Mouse (Mus musculus) hindbrain, embryonic 15.5 days (tissue): ENCODE measurements around the gene Ing5. TPM values are rescaled to one million over a fixed set of nuclear protein-coding genes. Genes with fewer than 3 reads are reported as not detected.
A peak's percentile ranks its signal among the peaks of the same experiment; 100 is the strongest.

ENCODE experiments used
- ATAC-seq: fragments of 200-750 bp; cut with Nextera tagmentation; 2 replicates; pipeline ENCODE4 v1.8.0; 2017; ENCODE audit warnings: low read depth, moderate number of reproducible peaks, moderate TSS enrichment; ENCODE audit not compliant: low FRiP score
- H3K27ac ChIP-seq: fragments of 300-500 bp; sonication (generic); replicated peaks from 2 replicates; pipeline ENCODE4 v1.5.1; 2015; ENCODE audit warnings: mild to moderate bottlenecking, inconsistent platforms
- H3K27me3 ChIP-seq: fragments of 300-500 bp; sonication (generic); 2 replicates; pipeline ENCODE4 v1.6.1; 2015; ENCODE audit warnings: control low read depth, inconsistent platforms
- H3K36me3 ChIP-seq: fragments of 300-500 bp; sonication (generic); 2 replicates; pipeline ENCODE4 v1.6.1; 2015; ENCODE audit warnings: control low read depth, inconsistent platforms
- H3K4me1 ChIP-seq: fragments of 300-500 bp; sonication (generic); replicated peaks from 2 replicates; pipeline ENCODE4 v1.6.1; 2015; ENCODE audit warnings: control low read depth, inconsistent platforms
- H3K4me2 ChIP-seq: fragments of 300-500 bp; sonication (generic); 2 replicates; pipeline ENCODE4 v1.6.1; 2015; ENCODE audit warnings: moderate library complexity, mild to moderate bottlenecking, inconsistent platforms
- H3K4me3 ChIP-seq: fragments of 300-500 bp; sonication (generic); 2 replicates; pipeline ENCODE4 v1.5.1; 2015; ENCODE audit warnings: mild to moderate bottlenecking, inconsistent platforms
- H3K9ac ChIP-seq: fragments of 300-500 bp; sonication (generic); 2 replicates; pipeline ENCODE4 v1.6.1; 2015; ENCODE audit warnings: inconsistent platforms
- H3K9me3 ChIP-seq: fragments of 300-500 bp; sonication (generic); 2 replicates; pipeline ENCODE4 v1.6.1; 2016; ENCODE audit warnings: control low read depth, inconsistent platforms
- WGBS: fragments of 180-500 bp; shearing (Covaris S2); methylation state at CpG from one replicate; pipeline ENCODE4 v1.1.7; 2015; 5-methylcytosine and 5-hydroxymethylcytosine counted together
- polyA plus RNA-seq: library from polyadenylated mRNA; unstranded; fragments of >200 nt; fragmentation: Nextera tagmentation; extraction: Ambion mirVana; gene quantifications from 2 replicates; pipeline ENCODE4 v1.2.1, GENCODE M21; 2015

Ing5 gene
- polyA plus RNA-seq, 1 experiment from 2014 or later, result 9.8 TPM

- H3K9me3 ChIP-seq, result no peaks in the 10 kb centered on the region
- H3K4me2 ChIP-seq, result no peak overlapping the region
- no peak overlapping the region for H3K4me3 ChIP-seq
- no peaks in the 10 kb centered on the region for H3K4me1 ChIP-seq
- 87% methylated on average over 2 of the region's 2 CpGs for WGBS
- no peaks in the 10 kb centered on the region for H3K27me3 ChIP-seq
- ATAC-seq, result no peak
- no peak overlapping the region for H3K27ac ChIP-seq
- H3K9ac ChIP-seq, result no peak overlapping the region
- H3K36me3 ChIP-seq, result peaks cover 84% of the 10 kb centered on the region
Observed at GRCm38 (mm10) chr1:93786912-93787311, 16.9 kb upstream of the Ing5 start.

GRCm38 (mm10) chr1:93794526-93794925 is 9.2 kb upstream of the Ing5 start:
- Histone ChIP-seq H3K4me1 (no peaks in the 10 kb centered on the region), H3K9me3 (no peaks in the 10 kb centered on the region), H3K36me3 (peaks cover 71% of the 10 kb centered on the region), H3K27ac (no peak overlapping the region), H3K27me3 (no peaks in the 10 kb centered on the region), H3K9ac (no peak overlapping the region), H3K4me2 (no peak overlapping the region), H3K4me3 (no peak overlapping the region)
- no peak for ATAC-seq
- 95% methylated on average over 8 of the region's 8 CpGs for WGBS

- Histone ChIP-seq H3K4me2 (no peak overlapping the region), H3K9ac (no peak overlapping the region), H3K36me3 (peaks cover 61% of the 10 kb centered on the region), H3K27me3 (no peaks in the 10 kb centered on the region), H3K27ac (no peak overlapping the region), H3K9me3 (no peaks in the 10 kb centered on the region), H3K4me3 (no peak overlapping the region), H3K4me1 (peaks cover 1% of the 10 kb centered on the region)
- WGBS, result 80% methylated on average over 8 of the region's 8 CpGs
- ATAC-seq, result no peak
Observed at GRCm38 (mm10) chr1:93795886-93796285, 7.9 kb upstream of the Ing5 start.

GRCm38 (mm10) chr1:93800670-93801503 is 2.9 kb upstream of the Ing5 start:
- WGBS, result 78% methylated on average over 21 of the region's 21 CpGs
- Histone ChIP-seq H3K4me1 (peaks cover 37% of the 10 kb centered on the region), H3K9ac (peak overlapping the region; percentile 72), H3K27ac (peak overlapping the region; percentile 83; the same call in 1 of the 2 replicates), H3K36me3 (peaks cover 21% of the 10 kb centered on the region), H3K27me3 (no peaks in the 10 kb centered on the region), H3K9me3 (no peaks in the 10 kb centered on the region), H3K4me3 (peak overlapping the region; percentile 89), H3K4me2 (peak overlapping the region; percentile 94)
- ATAC-seq, result no peak

GRCm38 (mm10) chr1:93801741-93802238 is 2.0 kb upstream of the Ing5 start, which contains the start of gene Dtymk:
TSS of gene Dtymk (minus strand) at chr1:93801934.
- WGBS, result under 1% methylated on average over 42 of the region's 42 CpGs
- Histone ChIP-seq H3K4me3 (peak within 1 kb of the TSS; percentile 89), H3K4me2 (peak within 1 kb of the TSS; percentile 94)

GRCm38 (mm10) chr1:93802771-93803170 is 994 bp upstream of the Ing5 start:
- Histone ChIP-seq H3K9me3 (no peaks in the 10 kb centered on the region), H3K4me1 (peaks cover 37% of the 10 kb centered on the region), H3K36me3 (peaks cover 19% of the 10 kb centered on the region), H3K9ac (peak overlapping the region; percentile 75; the same call in 1 of the 2 replicates), H3K4me3 (peak overlapping the region; percentile 79), H3K27ac (0 out of 2 replicates have a peak overlapping the region, but pooled peaks have one; percentile 83), H3K27me3 (no peaks in the 10 kb centered on the region), H3K4me2 (peak overlapping the region; percentile 94)
- ATAC-seq, result no peak
- 85% methylated on average over 5 of the region's 5 CpGs for WGBS

More at GRCm38 (mm10) chr1:93801741-93802238, 2.0 kb upstream of the Ing5 start, which contains the start of gene Dtymk:
- ATAC-seq, result peak; percentile 69
- no peaks in the 10 kb centered on the region for H3K9me3 ChIP-seq
- peaks cover 21% of the 10 kb centered on the region for H3K36me3 ChIP-seq
- H3K27me3 ChIP-seq, result no peaks in the 10 kb centered on the region
- H3K27ac ChIP-seq, result peak within 1 kb of the TSS; percentile 83
- H3K4me1 ChIP-seq, result peaks cover 37% of the 10 kb centered on the region
- peak within 1 kb of the TSS; percentile 72 for H3K9ac ChIP-seq

- peaks cover 17% of the 10 kb centered on the region for H3K36me3 ChIP-seq
- H3K4me2 ChIP-seq, result peak overlapping the region; percentile 94
- peak overlapping the region; percentile 79 for H3K4me3 ChIP-seq
- H3K27me3 ChIP-seq, result no peaks in the 10 kb centered on the region
- H3K4me1 ChIP-seq, result peaks cover 37% of the 10 kb centered on the region
- no peaks in the 10 kb centered on the region for H3K9me3 ChIP-seq
- whole genome bisulfite sequencing, result 81% methylated on average over 4 of the region's 4 CpGs
- H3K27ac ChIP-seq, result peak overlapping the region; percentile 99; the same call in 1 of the 2 replicates
- ATAC-seq, result no peak
- H3K9ac ChIP-seq, result 0 out of 2 replicates have a peak overlapping the region, but pooled peaks have one; percentile 84
Observed at GRCm38 (mm10) chr1:93804818-93805217, 1.1 kb downstream of the Ing5 start.

GRCm38 (mm10) chr1:93805221-93805951 is 1.6 kb downstream of the Ing5 start:
- Histone ChIP-seq H3K4me2 (peak overlapping the region; percentile 94), H3K9ac (no peak overlapping the region), H3K27me3 (no peaks in the 10 kb centered on the region), H3K36me3 (peaks cover 21% of the 10 kb centered on the region), H3K4me3 (no peak overlapping the region), H3K4me1 (peaks cover 37% of the 10 kb centered on the region), H3K9me3 (no peaks in the 10 kb centered on the region), H3K27ac (no peak overlapping the region)
- no peak for ATAC-seq
- 88% methylated on average over 5 of the region's 5 CpGs for WGBS

GRCm38 (mm10) chr1:93808871-93809270 is 5.1 kb downstream of the Ing5 start:
- Histone ChIP-seq H3K27me3 (no peaks in the 10 kb centered on the region), H3K4me2 (no peak overlapping the region), H3K4me3 (no peak overlapping the region), H3K27ac (no peak overlapping the region), H3K4me1 (peaks cover 18% of the 10 kb centered on the region), H3K9me3 (no peaks in the 10 kb centered on the region), H3K36me3 (peaks cover 51% of the 10 kb centered on the region), H3K9ac (no peak overlapping the region)
- no peak for ATAC-seq
- WGBS, result 95% methylated on average over 4 of the region's 4 CpGs

- Histone ChIP-seq H3K9ac (no peak overlapping the region), H3K27me3 (no peaks in the 10 kb centered on the region), H3K4me3 (no peak overlapping the region), H3K9me3 (no peaks in the 10 kb centered on the region), H3K4me1 (peaks cover 9% of the 10 kb centered on the region), H3K4me2 (no peak overlapping the region), H3K27ac (no peak overlapping the region), H3K36me3 (peaks cover 61% of the 10 kb centered on the region)
- no peak for ATAC-seq
- whole genome bisulfite sequencing, result 96% methylated on average over 3 of the region's 3 CpGs
Observed at GRCm38 (mm10) chr1:93810011-93810410, 6.2 kb downstream of the Ing5 start.

- ATAC-seq, result no peak
- WGBS, result 98% methylated on average over 8 of the region's 8 CpGs
- Histone ChIP-seq H3K4me1 (no peaks in the 10 kb centered on the region), H3K9ac (no peak overlapping the region), H3K36me3 (peaks cover 76% of the 10 kb centered on the region), H3K27ac (no peak overlapping the region), H3K27me3 (no peaks in the 10 kb centered on the region), H3K4me3 (no peak overlapping the region), H3K9me3 (no peaks in the 10 kb centered on the region), H3K4me2 (no peak overlapping the region)
Observed at GRCm38 (mm10) chr1:93811495-93812039, 7.8 kb downstream of the Ing5 start.
